Mouse (Mus musculus) mesoderm, embryonic 11.5 days (tissue): ENCODE data around the gene Zbed6.
"Not testable (repeated sequence)": the region's sequence is repeated elsewhere in the genome, so short reads cannot be mapped to it uniquely, and the experiment has no call there.

Source experiments
- DNase-seq: peaks from one replicate; pipeline ENCODE4 v3.0.0-alpha.2; 2012; ENCODE audit warnings: low read depth, low spot score

Gene Zbed6

GRCm38 (mm10) chr1:133660466-133661202, at the start of gene Zbed6:
Gene Zbed6 (minus strand): TSS chr1:133660885.
- peak; percentile 76 for DNase-seq

GRCm38 (mm10) chr1:133709292-133709691, 48.6 kb upstream of the Zbed6 start:
- DNase-seq = no peak

- DNase-seq = not testable (repeated sequence)
These were observed 41.1 kb upstream of the Zbed6 start for GRCm38 (mm10) chr1:133701824-133702223.

GRCm38 (mm10) chr1:133697935-133698620, 37.4 kb upstream of the Zbed6 start:
- DNase-seq = no peak

GRCm38 (mm10) chr1:133695901-133696300, 35.2 kb upstream of the Zbed6 start:
- peak; percentile 63 for DNase-seq

- DNase-seq = no peak
These were observed 34.2 kb upstream of the Zbed6 start for GRCm38 (mm10) chr1:133694876-133695275.

GRCm38 (mm10) chr1:133694301-133694700, 33.6 kb upstream of the Zbed6 start:
- DNase-seq = peak; percentile 41

- no peak for DNase-seq
These were observed 32.9 kb upstream of the Zbed6 start for GRCm38 (mm10) chr1:133693536-133694114.

GRCm38 (mm10) chr1:133692195-133692594, 31.5 kb upstream of the Zbed6 start:
- no peak for DNase-seq

- DNase-seq = no peak
These were observed 30.4 kb upstream of the Zbed6 start for GRCm38 (mm10) chr1:133691046-133691445.

GRCm38 (mm10) chr1:133689897-133690296, 29.2 kb upstream of the Zbed6 start, which contains the start of gene Lax1:
Gene Lax1 (minus strand): TSS chr1:133690108.
- no peak for DNase-seq

- DNase-seq = no peak
These were observed 27.6 kb upstream of the Zbed6 start for GRCm38 (mm10) chr1:133688301-133688700.

GRCm38 (mm10) chr1:133685749-133686519, 25.2 kb upstream of the Zbed6 start:
- DNase-seq = no peak

- no peak for DNase-seq
These were observed 11.1 kb upstream of the Zbed6 start for GRCm38 (mm10) chr1:133671801-133672200.

- no peak for DNase-seq
These were observed 10.6 kb upstream of the Zbed6 start for GRCm38 (mm10) chr1:133671266-133671665.

GRCm38 (mm10) chr1:133670776-133671175, 10.1 kb upstream of the Zbed6 start:
- no peak for DNase-seq

GRCm38 (mm10) chr1:133670190-133670589, 9.5 kb upstream of the Zbed6 start:
- no peak for DNase-seq

- DNase-seq = no peak
These were observed 7.9 kb upstream of the Zbed6 start for GRCm38 (mm10) chr1:133668618-133669017.

GRCm38 (mm10) chr1:133667721-133668120, 7.0 kb upstream of the Zbed6 start:
- DNase-seq = no peak

GRCm38 (mm10) chr1:133665713-133666112, 5.0 kb upstream of the Zbed6 start:
- DNase-seq = not testable (repeated sequence)

GRCm38 (mm10) chr1:133664203-133664970, 3.7 kb upstream of the Zbed6 start:
- DNase-seq = no peak
